In the genomic region with DNA sequence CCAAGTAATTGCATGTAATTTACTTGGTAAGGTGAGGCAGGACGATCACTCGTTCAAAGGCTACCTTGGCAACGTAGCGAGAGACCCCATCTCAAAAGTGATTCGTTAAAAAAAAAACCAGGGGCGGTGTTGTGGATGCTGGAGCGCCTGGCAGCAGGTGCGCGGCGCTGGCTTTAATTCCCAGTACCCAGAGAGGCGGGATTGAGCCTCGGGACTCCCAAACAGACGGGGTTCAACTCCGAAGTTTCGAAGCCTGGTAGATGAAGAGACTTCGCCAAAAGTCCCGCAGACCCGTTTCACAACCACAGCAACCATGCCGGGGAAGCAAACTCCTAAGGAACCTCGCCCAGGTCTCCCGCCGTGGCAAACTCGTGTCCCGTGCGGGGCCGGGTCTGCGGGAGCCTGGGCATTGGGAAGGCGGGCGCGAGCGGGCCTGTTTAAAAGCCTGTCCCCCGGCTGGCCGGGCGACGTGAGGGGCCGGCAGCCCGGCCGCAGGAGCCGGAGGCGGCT, we compare ENCODE assay signal across 7 mouse cellular contexts. TPM values are rescaled to one million over a fixed set of nuclear protein-coding genes. Genes with fewer than 3 reads are reported as not detected.
DNase-seq lines count a peak whose midpoint lies in the region; ATAC-seq and TF ChIP-seq lines count a peak whose summit lies in the region.

No protein-coding gene starts in this region.

- peak overlapping the region; percentile 80 for H3K27ac ChIP-seq in embryonic facial prominence, embryonic 13.5 days
- peak overlapping the region; percentile 51 for H3K27ac ChIP-seq in intestine, embryonic 14.5 days (ENCODE audit: low read depth)
- peak overlapping the region; percentile 90 for H3K27ac ChIP-seq in stomach, postnatal 0 days (replicated peaks)

- H3K9me3 ChIP-seq in embryonic facial prominence, embryonic 13.5 days = no peaks in the 10 kb centered on the region
- no peaks in the 10 kb centered on the region for H3K9me3 ChIP-seq in intestine, embryonic 14.5 days (ENCODE audit: control insufficient read depth, low read length)
- H3K9me3 ChIP-seq in megakaryocyte, embryonic 14.5 days = no peaks in the 10 kb centered on the region
- no peaks in the 10 kb centered on the region for H3K9me3 ChIP-seq in stomach, postnatal 0 days (ENCODE audit: control insufficient read depth, low read length)

- DNase-seq in lung, adult 2 months = peak; percentile 57
- DNase-seq in lung, postnatal 4 days = no peak
- DNase-seq in R1 (ENCODE audit: low read depth, low spot score) = peak; percentile 77
- DNase-seq in intestine, embryonic 14.5 days (ENCODE audit: low spot score) = peak; percentile 84
- DNase-seq in stomach, postnatal 0 days (ENCODE audit: low spot score) = no peak

- peak overlapping the region; percentile 54 for H3K4me3 ChIP-seq in lung, adult 2 months (replicated peaks; ENCODE audit: extremely low read depth, low read depth, low read length)
- H3K4me3 ChIP-seq in embryonic facial prominence, embryonic 13.5 days = peak overlapping the region; percentile 84
- peak overlapping the region; percentile 77 for H3K4me3 ChIP-seq in intestine, embryonic 14.5 days (ENCODE audit: low read depth, low read length)
- peak overlapping the region; percentile 94 for H3K4me3 ChIP-seq in megakaryocyte, embryonic 14.5 days (replicated peaks)
- H3K4me3 ChIP-seq in stomach, postnatal 0 days (ENCODE audit: low read depth, low read length) = peak overlapping the region; percentile 84

- WGBS in lung, adult 2 months = under 1% methylated on average over 40 of the region's 40 CpGs
- under 1% methylated on average over 38 of the region's 40 CpGs for WGBS in embryonic facial prominence, embryonic 13.5 days
- under 1% methylated on average over 40 of the region's 40 CpGs for WGBS in intestine, embryonic 14.5 days
- 1% methylated on average over 31 of the region's 40 CpGs for WGBS in stomach, postnatal 0 days

- TF ChIP-seq EP300 in stomach, postnatal 0 days (optimal IDR thresholded peaks at IDR 0.05) = no peak

- no peak; the same call in 1 of the 2 replicates for ATAC-seq in embryonic facial prominence, embryonic 13.5 days (ENCODE audit: insufficient number of reproducible peaks, insufficient read depth, low FRiP score, low TSS enrichment, low read depth)
- ATAC-seq in intestine, embryonic 14.5 days (replicated peaks; ENCODE audit: low FRiP score, low TSS enrichment, low read depth) = no peak
- peak; percentile 1; the same call in 1 of the 2 replicates for ATAC-seq in stomach, postnatal 0 days (ENCODE audit: low FRiP score, low TSS enrichment)

- H3K4me2 ChIP-seq in embryonic facial prominence, embryonic 13.5 days = peak overlapping the region; percentile 86
- peak overlapping the region; percentile 87 for H3K4me2 ChIP-seq in intestine, embryonic 14.5 days (ENCODE audit: low read length)
- H3K4me2 ChIP-seq in stomach, postnatal 0 days (replicated peaks; ENCODE audit: low read depth) = peak overlapping the region; percentile 89

- H3K27me3 ChIP-seq in embryonic facial prominence, embryonic 13.5 days = no peaks in the 10 kb centered on the region
- H3K27me3 ChIP-seq in intestine, embryonic 14.5 days (replicated peaks; ENCODE audit: control insufficient read depth, insufficient read depth, low read length) = no peaks in the 10 kb centered on the region
- H3K27me3 ChIP-seq in megakaryocyte, embryonic 14.5 days (replicated peaks) = no peaks in the 10 kb centered on the region
- no peaks in the 10 kb centered on the region for H3K27me3 ChIP-seq in stomach, postnatal 0 days (ENCODE audit: control insufficient read depth, insufficient read depth, low read length)

- H3K9ac ChIP-seq in embryonic facial prominence, embryonic 13.5 days = peak overlapping the region; percentile 87
- H3K9ac ChIP-seq in intestine, embryonic 14.5 days (ENCODE audit: low read length) = peak overlapping the region; percentile 77
- H3K9ac ChIP-seq in stomach, postnatal 0 days (ENCODE audit: low read length) = peak overlapping the region; percentile 88

- no peak for TF ChIP-seq CTCF in lung, adult 2 months (IDR thresholded peaks at IDR 0.05; ENCODE audit: insufficient read depth, low read length)
- no peak for TF ChIP-seq CTCF in stomach, postnatal 0 days (IDR thresholded peaks at IDR 0.05; ENCODE audit: low read depth)

- no peaks in the 10 kb centered on the region; the same call in 1 of the 2 replicates for H3K4me1 ChIP-seq in lung, adult 2 months (ENCODE audit: control insufficient read depth, insufficient read depth, low read length)
- H3K4me1 ChIP-seq in embryonic facial prominence, embryonic 13.5 days = peaks cover 7% of the 10 kb centered on the region; the same call in 1 of the 2 replicates
- peaks cover 7% of the 10 kb centered on the region; the same call in 1 of the 2 replicates for H3K4me1 ChIP-seq in intestine, embryonic 14.5 days (replicated peaks; ENCODE audit: control insufficient read depth, insufficient read depth, low read length)
- H3K4me1 ChIP-seq in megakaryocyte, embryonic 14.5 days = peaks cover 38% of the 10 kb centered on the region
- H3K4me1 ChIP-seq in stomach, postnatal 0 days (replicated peaks; ENCODE audit: control insufficient read depth, insufficient read depth) = no peaks in the 10 kb centered on the region; the same call in 1 of the 2 replicates

- peaks cover 5% of the 10 kb centered on the region; the same call in 1 of the 2 replicates for H3K36me3 ChIP-seq in embryonic facial prominence, embryonic 13.5 days
- H3K36me3 ChIP-seq in intestine, embryonic 14.5 days (ENCODE audit: control insufficient read depth, insufficient read depth, low read length) = no peaks in the 10 kb centered on the region
- H3K36me3 ChIP-seq in megakaryocyte, embryonic 14.5 days (replicated peaks; ENCODE audit: low read length) = peaks cover 20% of the 10 kb centered on the region
- H3K36me3 ChIP-seq in stomach, postnatal 0 days (ENCODE audit: control insufficient read depth, insufficient read depth, low read length) = no peaks in the 10 kb centered on the region

- TF ChIP-seq POLR2A in lung, adult 2 months (IDR thresholded peaks at IDR 0.05; ENCODE audit: borderline replicate concordance, extremely low read depth, low read depth, low read length) = no peak

RNA-seq across cellular contexts. Expression of gene Dnajc21, which starts 0.6 kb away (rescaled TPM):
- 1.2 and 1.9 TPM in 2 replicates for polyA plus RNA-seq in lung, adult 2 months (2012; rRNA removed)
- polyA plus RNA-seq in embryonic facial prominence, embryonic 13.5 days (2015; fragmentation: Nextera tagmentation; extraction: Ambion mirVana) = 11.8 and 12.8 TPM in 2 replicates
- polyA plus RNA-seq in intestine, embryonic 14.5 days (2014; fragmentation: Nextera tagmentation; extraction: Ambion mirVana) = 11.2 and 11.7 TPM in 2 replicates
- 4.1 and 12.6 TPM in 2 replicates for polyA plus RNA-seq in megakaryocyte, embryonic 14.5 days (2012; ENCODE audit: insufficient read depth, low replicate concordance)
- 11.8 and 14.0 TPM in 2 replicates for polyA plus RNA-seq in stomach, postnatal 0 days (2015; fragmentation: Nextera tagmentation; extraction: Ambion mirVana)

RNA-seq across cellular contexts. Expression of gene Brix1, which starts 16.1 kb away (rescaled TPM):
- polyA plus RNA-seq in lung, adult 2 months (2012; rRNA removed) = 0.87 and 1.5 TPM in 2 replicates
- 104 and 123 TPM in 2 replicates for polyA plus RNA-seq in embryonic facial prominence, embryonic 13.5 days (2015; fragmentation: Nextera tagmentation; extraction: Ambion mirVana)
- polyA plus RNA-seq in intestine, embryonic 14.5 days (2014; fragmentation: Nextera tagmentation; extraction: Ambion mirVana) = 120 and 123 TPM in 2 replicates
- polyA plus RNA-seq in megakaryocyte, embryonic 14.5 days (2012; ENCODE audit: insufficient read depth, low replicate concordance) = 2.7 and 48.2 TPM in 2 replicates
- 85.2 and 86.1 TPM in 2 replicates for polyA plus RNA-seq in stomach, postnatal 0 days (2015; fragmentation: Nextera tagmentation; extraction: Ambion mirVana)

RNA-seq across cellular contexts. Expression of gene Rad1, which starts 16.1 kb away (rescaled TPM):
- 6.8 and 8.3 TPM in 2 replicates for polyA plus RNA-seq in lung, adult 2 months (2012; rRNA removed)
- 40.3 and 42.7 TPM in 2 replicates for polyA plus RNA-seq in embryonic facial prominence, embryonic 13.5 days (2015; fragmentation: Nextera tagmentation; extraction: Ambion mirVana)
- 20.2 and 27.8 TPM in 2 replicates for polyA plus RNA-seq in intestine, embryonic 14.5 days (2014; fragmentation: Nextera tagmentation; extraction: Ambion mirVana)
- polyA plus RNA-seq in megakaryocyte, embryonic 14.5 days (2012; ENCODE audit: insufficient read depth, low replicate concordance) = 1.5 and 5.7 TPM in 2 replicates
- 15.1 and 16.0 TPM in 2 replicates for polyA plus RNA-seq in stomach, postnatal 0 days (2015; fragmentation: Nextera tagmentation; extraction: Ambion mirVana)

Comparison
In these comparisons a context has a peak if more than half of its experiments do, and no peak if none do; other contexts are left out.
1. DNase-seq: peak in lung, adult 2 months (single experiment), R1 (single experiment) and intestine, embryonic 14.5 days (single experiment); none in lung, postnatal 4 days (0 of 2) and stomach, postnatal 0 days (single experiment).
2. Peak in every context shown above with its lines, with median percentiles within 50 percentile points of each other: H3K4me3 ChIP-seq, H3K27ac ChIP-seq, H3K4me2 ChIP-seq and H3K9ac ChIP-seq.